In genomic region chr4:69971721-69972120, GRCm38 (mm10) we compare ENCODE assay signal across 32 mouse cellular contexts.
DNase-seq lines count a peak whose midpoint lies in the region; ATAC-seq and TF ChIP-seq lines count a peak whose summit lies in the region.
"Had no signal": no experiment of that assay in that cellular context is flagged by ENCODE, and none has a peak within 500 bp of the region (broad histone marks: within the 10 kb centered on the region; RNA-seq: fewer than 3 reads in every experiment).

No protein-coding gene starts in this region.

- no peaks in the 10 kb centered on the region; the same call in 1 of the 2 replicates for H3K27me3 ChIP-seq in forebrain, embryonic 14.5 days (replicated peaks; ENCODE audit: control insufficient read depth, insufficient read depth, low read length)
- peaks cover 32% of the 10 kb centered on the region for H3K27me3 ChIP-seq in forebrain, embryonic 10.5 days (ENCODE audit: poor library complexity, severe bottlenecking)
- H3K27me3 ChIP-seq in intestine, postnatal 0 days (replicated peaks; ENCODE audit: control insufficient read depth, insufficient read depth, low read length) = no peaks in the 10 kb centered on the region
- H3K27me3 ChIP-seq in intestine, embryonic 15.5 days (replicated peaks) = no peaks in the 10 kb centered on the region
- H3K27me3 ChIP-seq: CH12.LX; embryonic facial prominence, embryonic 12.5 days; heart, embryonic 12.5 days; hindbrain, embryonic 13.5 days; liver, embryonic 12.5 days; midbrain, embryonic 12.5 days; neural tube, embryonic 15.5 days had no signal

- H3K9ac ChIP-seq in forebrain, embryonic 14.5 days (ENCODE audit: low read length) = no peak overlapping the region
- no peak overlapping the region for H3K9ac ChIP-seq in intestine, postnatal 0 days (ENCODE audit: low read depth, low read length)
- no peak overlapping the region for H3K9ac ChIP-seq in intestine, embryonic 15.5 days
- H3K9ac ChIP-seq: embryonic facial prominence, embryonic 12.5 days; heart, embryonic 12.5 days; hindbrain, embryonic 13.5 days; liver, embryonic 12.5 days; liver, postnatal 0 days; midbrain, embryonic 12.5 days; neural tube, embryonic 15.5 days had no signal

- no peak overlapping the region for H3K4me3 ChIP-seq in forebrain, embryonic 14.5 days (ENCODE audit: low read depth, low read length)
- no peak overlapping the region for H3K4me3 ChIP-seq in forebrain, embryonic 10.5 days
- H3K4me3 ChIP-seq in intestine, postnatal 0 days (ENCODE audit: low read depth, low read length) = no peak overlapping the region
- no peak overlapping the region for H3K4me3 ChIP-seq in intestine, embryonic 15.5 days (replicated peaks)
- no peak overlapping the region for H3K4me3 ChIP-seq in left cerebral cortex, adult 2 months
- H3K4me3 ChIP-seq: embryonic facial prominence, embryonic 12.5 days; heart, embryonic 12.5 days; hindbrain, embryonic 13.5 days; liver, embryonic 12.5 days; midbrain, embryonic 12.5 days; neural tube, embryonic 15.5 days had no signal

- H3K27ac ChIP-seq in forebrain, embryonic 14.5 days (ENCODE audit: low read depth, low read length) = no peak overlapping the region
- H3K27ac ChIP-seq in forebrain, embryonic 10.5 days = no peak overlapping the region
- H3K27ac ChIP-seq in intestine, postnatal 0 days (ENCODE audit: low read depth, low read length) = no peak overlapping the region
- no peak overlapping the region for H3K27ac ChIP-seq in intestine, embryonic 15.5 days
- no peak overlapping the region for H3K27ac ChIP-seq in left cerebral cortex, adult 2 months
- H3K27ac ChIP-seq: embryonic facial prominence, embryonic 12.5 days; hindbrain, embryonic 13.5 days; liver, embryonic 12.5 days; midbrain, embryonic 12.5 days; neural tube, embryonic 15.5 days; stomach, postnatal 0 days had no signal

- no peaks in the 10 kb centered on the region for H3K9me3 ChIP-seq in forebrain, embryonic 14.5 days (replicated peaks; ENCODE audit: control insufficient read depth, low read length)
- H3K9me3 ChIP-seq in forebrain, embryonic 10.5 days = no peaks in the 10 kb centered on the region
- no peaks in the 10 kb centered on the region for H3K9me3 ChIP-seq in intestine, postnatal 0 days (ENCODE audit: control insufficient read depth)
- no peaks in the 10 kb centered on the region for H3K9me3 ChIP-seq in intestine, embryonic 15.5 days
- H3K9me3 ChIP-seq: embryonic facial prominence, embryonic 12.5 days; hindbrain, embryonic 13.5 days; liver, embryonic 12.5 days; midbrain, embryonic 12.5 days; neural tube, embryonic 15.5 days had no signal

- 0 out of 2 replicates have a peak, but pooled peaks have one; percentile 13 for TF ChIP-seq CTCF in intestine, postnatal 0 days (IDR thresholded peaks at IDR 0.05; ENCODE audit: low read depth)
- TF ChIP-seq CTCF in left cerebral cortex, adult 2 months (IDR thresholded peaks at IDR 0.05) = peak; percentile 36

- no peaks in the 10 kb centered on the region for H3K36me3 ChIP-seq in forebrain, embryonic 14.5 days (ENCODE audit: control insufficient read depth, insufficient read depth, low read length)
- H3K36me3 ChIP-seq in forebrain, embryonic 10.5 days (replicated peaks) = no peaks in the 10 kb centered on the region
- H3K36me3 ChIP-seq in intestine, postnatal 0 days (ENCODE audit: control insufficient read depth, insufficient read depth) = no peaks in the 10 kb centered on the region
- no peaks in the 10 kb centered on the region for H3K36me3 ChIP-seq in intestine, embryonic 15.5 days
- H3K36me3 ChIP-seq: embryonic facial prominence, embryonic 12.5 days; heart, embryonic 12.5 days; hindbrain, embryonic 13.5 days; liver, embryonic 12.5 days; midbrain, embryonic 12.5 days; neural tube, embryonic 15.5 days had no signal

- 79% methylated on average over 3 of the region's 3 CpGs for WGBS in forebrain, embryonic 14.5 days
- WGBS in forebrain, embryonic 10.5 days = 85% methylated on average over 3 of the region's 3 CpGs
- WGBS in intestine, postnatal 0 days = 71% methylated on average over 3 of the region's 3 CpGs
- 75% methylated on average over 3 of the region's 3 CpGs for WGBS in intestine, embryonic 15.5 days

- H3K4me2 ChIP-seq in forebrain, embryonic 14.5 days (ENCODE audit: low read length) = no peak overlapping the region
- no peak overlapping the region for H3K4me2 ChIP-seq in intestine, postnatal 0 days (replicated peaks; ENCODE audit: low read depth)
- no peak overlapping the region for H3K4me2 ChIP-seq in intestine, embryonic 15.5 days (replicated peaks)
- H3K4me2 ChIP-seq: embryonic facial prominence, embryonic 12.5 days; heart, embryonic 12.5 days; hindbrain, embryonic 13.5 days; liver, embryonic 12.5 days; midbrain, embryonic 12.5 days; neural tube, embryonic 15.5 days had no signal

- DNase-seq in forebrain, embryonic 14.5 days (ENCODE audit: low spot score) = peak; percentile 3
- no peak for DNase-seq in forebrain, embryonic 10.5 days (ENCODE audit: extremely low spot score, low spot score)
- no peak for DNase-seq in left cerebral cortex, adult 2 months (ENCODE audit: extremely low spot score in 1 of 2, low spot score in 2 of 2)
- DNase-seq in left cerebral cortex, postnatal 10 days (ENCODE audit: extremely low spot score in 1 of 2, low spot score in 2 of 2) = no peak
- peak; percentile 39 for DNase-seq in brain, adult 2 months (ENCODE audit: low read depth, low spot score)
- no peak for DNase-seq in ovary, postnatal 36 days (ENCODE audit: low spot score)
- DNase-seq: adrenal gland, adult 2 months; adrenal gland, postnatal 36 days; cerebellum, adult 8-10 months; cerebellum, postnatal 25 days; embryo, embryonic 11 days; gastrocnemius, postnatal 25 days; heart, adult 18-20 months; heart, postnatal 4 days; kidney, adult 8-10 months; layer of hippocampus, adult 9-11 months; liver, postnatal 0 days; lung, postnatal 36 days; thymus, adult 18-20 months; thymus, postnatal 36 days had no signal

- no peaks in the 10 kb centered on the region for H3K4me1 ChIP-seq in forebrain, embryonic 14.5 days (ENCODE audit: control insufficient read depth, insufficient read depth, low read length)
- peaks cover 10% of the 10 kb centered on the region for H3K4me1 ChIP-seq in forebrain, embryonic 10.5 days
- H3K4me1 ChIP-seq in intestine, postnatal 0 days (replicated peaks; ENCODE audit: control insufficient read depth, insufficient read depth, low read length) = no peaks in the 10 kb centered on the region
- no peaks in the 10 kb centered on the region for H3K4me1 ChIP-seq in intestine, embryonic 15.5 days (replicated peaks)
- H3K4me1 ChIP-seq: embryonic facial prominence, embryonic 12.5 days; heart, embryonic 12.5 days; hindbrain, embryonic 13.5 days; liver, embryonic 12.5 days; neural tube, embryonic 15.5 days had no signal

- intact Hi-C loops in left cerebral cortex, adult 2 months (cut with DNase I) = no loop called here
- intact Hi-C loops in left cerebral cortex, postnatal 10 days (cut with DNase I) = no loop called here

- no peak for ATAC-seq in forebrain, embryonic 14.5 days
- ATAC-seq in intestine, postnatal 0 days = no peak
- no peak for ATAC-seq in intestine, embryonic 15.5 days
- ATAC-seq: activated CD4-positive, CD25-positive, alpha-beta regulatory T cell, adult 4 months; inflammation-experienced regulatory T-cells, adult 6 months; liver, embryonic 12.5 days; liver, postnatal 0 days had no signal

Comparison
In these comparisons a context has a peak if more than half of its experiments do, and no peak if none do; other contexts are left out.
1. DNase-seq: peak in forebrain, embryonic 14.5 days (single experiment) and brain, adult 2 months (single experiment); none in forebrain, embryonic 10.5 days (single experiment), left cerebral cortex, adult 2 months (0 of 2), left cerebral cortex, postnatal 10 days (0 of 2) and ovary, postnatal 36 days (single experiment).